Mouse (Mus musculus) naive thymus-derived CD4-positive, alpha-beta T cell, adult 2 months (primary cell): ENCODE results near the gene Mup18.
"Not testable (repeated sequence)": the region's sequence is repeated elsewhere in the genome, so short reads cannot be mapped to it uniquely, and the experiment has no call there.

ENCODE experiments used
- DNase-seq: peaks from one replicate; pipeline ENCODE4 v3.0.0-alpha.2; 2011; ENCODE audit warnings: low read depth

Gene Mup18

DNA sequence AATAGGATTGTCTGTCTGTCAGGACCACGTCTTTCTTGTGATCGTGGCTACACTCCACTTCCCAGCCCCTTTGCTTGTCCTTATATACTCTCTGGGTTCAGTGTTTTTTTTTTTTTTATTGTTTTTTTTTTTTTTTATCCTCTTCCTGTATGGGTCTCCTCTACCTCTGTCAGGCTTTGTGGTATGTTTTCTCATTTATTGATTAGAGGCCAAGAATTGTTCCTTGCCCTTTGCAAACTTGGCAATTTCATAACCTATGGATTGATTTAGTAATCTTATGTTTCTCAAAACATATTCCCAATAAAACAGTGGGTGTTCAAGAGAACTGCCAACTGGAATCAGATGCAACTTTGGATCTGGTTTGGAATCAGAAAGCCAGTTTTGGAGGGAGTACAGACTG lies at the start of gene Mup18:
Gene Mup18, minus strand, starts transcription at position 101 of the 400 bp plus-strand sequence.
- DNase-seq: not testable (repeated sequence)

DNA sequence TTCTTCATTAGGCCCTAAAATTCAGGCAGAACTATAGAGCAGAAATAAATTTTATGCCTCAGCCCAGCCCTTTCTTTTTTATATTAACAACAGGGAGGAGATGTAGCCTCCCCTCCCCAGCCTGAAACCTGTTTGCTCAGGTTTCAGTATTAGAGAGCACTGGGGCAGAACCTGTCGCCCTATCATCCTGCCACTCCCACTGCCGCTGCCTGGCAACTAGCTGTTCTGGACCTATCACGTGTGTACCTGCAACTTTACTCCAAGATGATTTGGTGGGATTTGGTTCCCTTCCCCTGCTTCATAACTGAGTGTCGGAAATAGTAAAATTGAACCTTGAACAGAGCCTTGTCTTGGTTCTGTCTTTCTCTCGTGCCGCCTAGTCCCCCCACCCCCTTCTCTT lies 40.4 kb upstream of the Mup18 start:
- not testable (repeated sequence) for DNase-seq
